Mouse (Mus musculus): ENCODE data around the gene E2f4.

DNA sequence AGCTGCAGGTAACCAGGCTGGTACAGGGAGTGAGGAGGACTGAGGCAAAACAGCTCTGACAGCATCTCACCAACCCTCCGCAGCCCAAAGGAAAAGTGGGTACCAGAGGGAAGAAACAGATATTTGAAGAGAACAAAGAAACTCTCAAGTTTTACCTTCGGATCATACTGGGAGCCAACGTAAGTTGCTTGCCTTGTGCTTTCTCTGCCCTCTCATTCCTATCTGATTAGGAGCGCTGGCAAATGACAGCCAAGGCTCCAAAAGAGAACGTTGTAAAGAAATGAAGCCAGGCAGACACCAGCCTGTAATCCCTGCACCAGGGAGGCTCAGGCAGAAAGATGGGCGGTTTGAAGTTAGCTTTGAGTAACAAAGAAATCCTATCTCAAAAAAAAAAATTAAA lies 29.5 kb downstream of the E2f4 start:
- TF ChIP-seq POLR2A (IDR thresholded peaks at IDR 0.05; ENCODE audit: borderline replicate concordance, extremely low read depth, low read depth, low read length) (no peak), CTCF (IDR thresholded peaks at IDR 0.05; ENCODE audit: insufficient read depth, low read length) (no peak)
